Mouse (Mus musculus): ENCODE measurements around the gene Adra1d.

DNA sequence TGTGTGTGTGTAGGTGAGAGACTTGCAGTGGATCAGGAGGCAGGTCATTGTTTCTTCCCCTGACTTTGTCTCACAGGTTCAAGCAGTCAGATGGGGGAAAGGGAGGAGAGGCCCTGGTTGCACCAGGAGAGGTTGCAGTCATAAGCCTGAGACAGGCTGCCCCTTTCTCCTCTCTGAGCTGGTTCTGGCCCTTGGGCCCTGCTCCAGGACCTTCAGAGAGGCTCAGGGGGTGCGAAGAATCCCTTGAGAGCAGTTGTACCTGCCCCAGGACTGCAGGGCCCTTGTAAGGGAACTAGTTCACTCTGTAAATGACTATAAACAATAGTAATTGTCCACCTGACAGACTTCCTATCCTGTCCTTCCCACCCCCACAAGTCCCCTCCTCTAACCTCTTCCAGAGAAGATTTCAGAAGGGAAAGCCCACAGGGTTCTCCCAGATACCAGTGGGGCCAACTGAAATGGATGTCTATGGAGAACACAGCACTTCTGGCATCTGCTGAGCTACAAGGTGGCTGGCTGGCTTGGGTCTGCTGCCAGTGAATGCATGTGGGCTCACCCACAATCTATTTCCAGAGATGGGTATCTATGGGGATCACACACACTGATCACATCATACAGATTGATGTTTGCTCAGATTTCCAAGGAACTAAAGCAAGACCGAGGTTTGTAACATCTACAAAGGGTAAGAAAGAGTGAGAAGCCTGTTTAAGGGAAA is 1.7 kb downstream of the Adra1d start:
- TF ChIP-seq CTCF (IDR thresholded peaks at IDR 0.05; ENCODE audit: insufficient read depth, low read depth, low read length) (no peak), POLR2A (IDR thresholded peaks at IDR 0.05; ENCODE audit: insufficient read depth, low read depth, low read length) (no peak)
